Mouse (Mus musculus): ENCODE measurements around the gene Hectd3. TPM values are rescaled to one million over a fixed set of nuclear protein-coding genes. Genes with fewer than 3 reads are reported as not detected.

The Hectd3 gene
- polyA plus RNA-seq, 1 experiment from 2014 or later: 7.6 TPM

DNA sequence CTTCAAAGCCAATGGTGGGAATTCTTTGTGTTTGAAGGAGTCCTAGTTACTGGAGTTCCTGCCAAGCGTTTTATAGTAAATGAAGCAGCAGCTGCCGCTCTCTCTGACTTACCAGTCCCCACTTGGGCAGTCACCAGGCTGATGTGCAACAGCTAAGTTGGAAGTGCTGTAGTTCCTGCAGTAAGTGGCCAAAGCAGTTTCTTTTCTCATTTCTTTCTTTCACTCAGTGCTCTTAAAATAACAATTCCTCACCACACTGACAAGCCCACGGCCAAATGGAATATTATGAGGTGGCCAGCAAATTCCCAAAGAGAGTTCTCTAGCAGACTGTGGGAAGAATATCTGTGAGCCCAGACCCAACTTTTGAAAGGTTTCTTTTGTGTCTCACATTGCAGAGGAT, 11.9 kb downstream of the Hectd3 start:
- Histone ChIP-seq H3K9ac (ENCODE audit: low read depth, low read length) (no peak overlapping the region), H3K4me2 (replicated peaks; ENCODE audit: low read depth, low read length) (no peak overlapping the region), H3K4me3 (ENCODE audit: low read length) (no peak overlapping the region), H3K27me3 (ENCODE audit: control insufficient read depth, insufficient read depth, low read length) (no peaks in the 10 kb centered on the region), H3K27ac (ENCODE audit: low read depth, low read length) (no peak overlapping the region), H3K9me3 (ENCODE audit: control insufficient read depth, low read length) (no peaks in the 10 kb centered on the region), H3K36me3 (ENCODE audit: control insufficient read depth, insufficient read depth, low read length) (peaks cover 11% of the 10 kb centered on the region; the same call in 1 of the 2 replicates), H3K4me1 (ENCODE audit: control insufficient read depth, insufficient read depth, low read length) (no peaks in the 10 kb centered on the region)
- 74% methylated on average over 3 of the region's 3 CpGs for WGBS
- no peak for ATAC-seq (ENCODE audit: low FRiP score, low TSS enrichment)

DNA sequence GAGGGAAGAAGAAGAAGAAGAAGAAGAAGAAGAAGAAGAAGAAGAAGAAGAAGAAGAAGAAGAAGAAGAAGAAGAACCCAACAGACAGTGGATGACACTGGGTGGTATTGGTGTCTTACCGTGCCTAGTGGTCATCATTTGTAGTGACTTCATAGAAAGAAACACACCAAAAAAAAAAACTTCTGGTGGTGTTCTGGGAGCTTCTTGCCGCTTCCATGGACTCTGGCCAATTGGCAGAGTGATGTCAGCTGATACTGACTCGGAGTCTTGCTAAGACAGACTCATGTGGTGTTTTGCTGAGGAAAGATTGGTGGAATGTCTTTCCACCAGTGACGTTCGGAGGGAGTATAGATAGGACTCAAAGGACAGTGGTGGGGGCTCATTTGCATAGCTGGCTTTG, 15.1 kb downstream of the Hectd3 start:
- H3K4me3 ChIP-seq (ENCODE audit: low read length): no peak overlapping the region
- no peaks in the 10 kb centered on the region for H3K9me3 ChIP-seq (ENCODE audit: control insufficient read depth, low read length)
- WGBS: 93% methylated on average over 5 of the region's 5 CpGs
- no peaks in the 10 kb centered on the region for H3K36me3 ChIP-seq (ENCODE audit: control insufficient read depth, insufficient read depth, low read length)
- no peak overlapping the region for H3K4me2 ChIP-seq (replicated peaks; ENCODE audit: low read depth, low read length)
- no peak for ATAC-seq (ENCODE audit: low FRiP score, low TSS enrichment)
- H3K9ac ChIP-seq (ENCODE audit: low read depth, low read length): no peak overlapping the region
- no peaks in the 10 kb centered on the region for H3K27me3 ChIP-seq (ENCODE audit: control insufficient read depth, insufficient read depth, low read length)
- H3K4me1 ChIP-seq (ENCODE audit: control insufficient read depth, insufficient read depth, low read length): no peaks in the 10 kb centered on the region
- no peak overlapping the region for H3K27ac ChIP-seq (ENCODE audit: low read depth, low read length)

DNA sequence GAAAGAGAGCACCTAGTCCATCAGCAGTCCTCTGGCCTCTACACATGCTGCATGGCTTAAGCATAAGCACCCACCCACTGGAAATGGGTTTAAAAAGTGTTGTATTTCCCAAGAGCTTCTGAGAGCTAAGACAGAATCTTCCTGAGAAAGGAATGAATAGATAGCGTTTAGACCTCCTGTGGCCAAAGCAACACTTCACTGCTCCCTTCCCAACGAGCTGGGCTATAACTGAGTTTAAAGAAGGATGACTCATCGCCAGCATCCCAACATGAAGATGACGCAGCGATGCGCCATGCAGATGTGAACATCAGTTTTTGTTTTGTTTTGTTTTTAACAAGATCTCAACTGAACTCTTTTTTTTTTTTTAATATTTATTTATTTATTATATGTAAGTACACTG, 18.5 kb downstream of the Hectd3 start:
- Histone ChIP-seq H3K9me3 (ENCODE audit: control insufficient read depth, low read length) (no peaks in the 10 kb centered on the region), H3K4me2 (replicated peaks; ENCODE audit: low read depth, low read length) (no peak overlapping the region), H3K36me3 (ENCODE audit: control insufficient read depth, insufficient read depth, low read length) (no peaks in the 10 kb centered on the region), H3K27me3 (ENCODE audit: control insufficient read depth, insufficient read depth, low read length) (no peaks in the 10 kb centered on the region), H3K27ac (ENCODE audit: low read depth, low read length) (no peak overlapping the region), H3K4me3 (ENCODE audit: low read length) (no peak overlapping the region), H3K4me1 (ENCODE audit: control insufficient read depth, insufficient read depth, low read length) (no peaks in the 10 kb centered on the region), H3K9ac (ENCODE audit: low read depth, low read length) (no peak overlapping the region)
- ATAC-seq (ENCODE audit: low FRiP score, low TSS enrichment): no peak
- 85% methylated on average over 6 of the region's 6 CpGs for WGBS

DNA sequence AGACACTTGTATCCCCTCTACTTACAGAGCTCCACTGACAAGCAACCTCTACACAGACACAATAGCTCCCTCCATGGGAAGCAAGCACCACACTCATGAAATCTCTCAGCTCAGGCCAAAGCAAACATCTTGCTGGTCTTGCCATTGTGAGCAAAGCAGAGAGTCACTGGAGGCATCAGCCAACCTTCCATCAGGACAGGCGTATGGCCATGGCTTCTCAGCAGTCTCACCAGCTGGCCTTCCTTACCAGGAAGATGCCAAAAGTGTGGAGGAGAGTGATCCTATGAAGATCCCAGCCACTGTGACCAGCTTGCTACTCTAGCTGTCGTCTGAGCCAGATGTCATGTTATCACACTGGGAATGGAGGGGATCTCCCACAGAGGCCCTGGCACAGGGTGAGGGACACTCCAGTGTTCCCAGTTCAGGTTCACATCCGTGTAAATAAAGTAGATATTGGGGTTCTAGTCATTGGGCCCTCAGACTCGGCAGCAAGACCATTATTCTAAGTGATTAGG, 19.8 kb downstream of the Hectd3 start:
- no peak for ATAC-seq (ENCODE audit: low FRiP score, low TSS enrichment)
- peaks cover 1% of the 10 kb centered on the region; the same call in 1 of the 2 replicates for H3K4me1 ChIP-seq (ENCODE audit: control insufficient read depth, insufficient read depth, low read length)
- no peaks in the 10 kb centered on the region for H3K36me3 ChIP-seq (ENCODE audit: control insufficient read depth, insufficient read depth, low read length)
- H3K4me2 ChIP-seq (replicated peaks; ENCODE audit: low read depth, low read length): no peak overlapping the region
- no peak overlapping the region for H3K9ac ChIP-seq (ENCODE audit: low read depth, low read length)
- H3K9me3 ChIP-seq (ENCODE audit: control insufficient read depth, low read length): no peaks in the 10 kb centered on the region
- 64% methylated on average over 4 of the region's 4 CpGs for WGBS
- no peak overlapping the region for H3K4me3 ChIP-seq (ENCODE audit: low read length)
- H3K27me3 ChIP-seq (ENCODE audit: control insufficient read depth, insufficient read depth, low read length): no peaks in the 10 kb centered on the region
- H3K27ac ChIP-seq (ENCODE audit: low read depth, low read length): no peak overlapping the region

DNA sequence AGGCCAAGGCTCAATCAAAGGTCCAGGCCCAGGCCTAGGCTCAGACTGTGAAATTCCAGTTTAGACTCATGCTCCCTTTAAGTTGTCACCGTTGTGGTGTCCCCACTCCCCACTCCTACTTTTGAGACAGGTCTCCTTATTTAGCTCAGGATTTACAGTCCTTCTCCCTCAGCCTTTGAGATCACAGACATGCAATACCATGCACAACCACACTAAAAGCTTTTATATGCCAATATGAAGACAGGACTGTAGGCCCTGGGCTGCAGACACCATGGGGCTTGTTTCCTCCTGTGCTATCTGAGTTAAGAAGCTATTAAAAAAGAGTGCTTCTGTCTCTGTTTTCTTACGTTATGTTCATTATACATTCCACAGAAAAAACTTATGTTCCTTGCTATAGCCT, 22.6 kb downstream of the Hectd3 start:
- Histone ChIP-seq H3K4me3 (ENCODE audit: low read length) (no peak overlapping the region), H3K27me3 (ENCODE audit: control insufficient read depth, insufficient read depth, low read length) (no peaks in the 10 kb centered on the region), H3K4me2 (replicated peaks; ENCODE audit: low read depth, low read length) (no peak overlapping the region), H3K36me3 (ENCODE audit: control insufficient read depth, insufficient read depth, low read length) (peaks cover 7% of the 10 kb centered on the region), H3K9me3 (ENCODE audit: control insufficient read depth, low read length) (no peaks in the 10 kb centered on the region), H3K4me1 (ENCODE audit: control insufficient read depth, insufficient read depth, low read length) (peaks cover 5% of the 10 kb centered on the region; the same call in 1 of the 2 replicates), H3K9ac (ENCODE audit: low read depth, low read length) (no peak overlapping the region), H3K27ac (ENCODE audit: low read depth, low read length) (no peak overlapping the region)
- ATAC-seq (ENCODE audit: low FRiP score, low TSS enrichment): no peak
- 86% methylated on average over 2 of the region's 2 CpGs for WGBS

DNA sequence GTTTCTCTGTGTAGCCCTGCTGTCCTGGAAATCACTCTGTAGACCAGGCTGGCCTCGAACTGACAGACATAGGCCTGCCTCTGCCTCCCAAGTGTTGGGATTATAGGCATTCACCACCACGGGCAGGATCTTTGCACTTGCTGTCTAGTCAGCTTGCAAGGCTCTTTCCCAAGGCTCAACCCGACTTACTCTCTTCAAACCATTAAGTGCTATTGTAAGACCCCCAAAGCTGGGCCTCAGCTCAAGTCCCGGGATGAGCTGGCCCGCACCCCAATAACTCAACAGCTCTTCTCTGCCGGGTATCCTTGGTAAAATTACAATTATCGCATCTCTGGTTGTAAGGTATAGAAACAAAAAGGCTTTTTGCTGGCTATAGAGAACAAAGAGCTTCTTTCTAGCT, 23.2 kb downstream of the Hectd3 start:
- Histone ChIP-seq H3K4me3 (ENCODE audit: low read length) (no peak overlapping the region), H3K36me3 (ENCODE audit: control insufficient read depth, insufficient read depth, low read length) (peaks cover 13% of the 10 kb centered on the region), H3K9me3 (ENCODE audit: control insufficient read depth, low read length) (no peaks in the 10 kb centered on the region), H3K9ac (ENCODE audit: low read depth, low read length) (no peak overlapping the region), H3K27ac (ENCODE audit: low read depth, low read length) (no peak overlapping the region), H3K4me1 (ENCODE audit: control insufficient read depth, insufficient read depth, low read length) (peaks cover 5% of the 10 kb centered on the region; the same call in 1 of the 2 replicates), H3K4me2 (replicated peaks; ENCODE audit: low read depth, low read length) (no peak overlapping the region), H3K27me3 (ENCODE audit: control insufficient read depth, insufficient read depth, low read length) (no peaks in the 10 kb centered on the region)
- ATAC-seq (ENCODE audit: low FRiP score, low TSS enrichment): no peak
- WGBS: 87% methylated on average over 7 of the region's 7 CpGs

DNA sequence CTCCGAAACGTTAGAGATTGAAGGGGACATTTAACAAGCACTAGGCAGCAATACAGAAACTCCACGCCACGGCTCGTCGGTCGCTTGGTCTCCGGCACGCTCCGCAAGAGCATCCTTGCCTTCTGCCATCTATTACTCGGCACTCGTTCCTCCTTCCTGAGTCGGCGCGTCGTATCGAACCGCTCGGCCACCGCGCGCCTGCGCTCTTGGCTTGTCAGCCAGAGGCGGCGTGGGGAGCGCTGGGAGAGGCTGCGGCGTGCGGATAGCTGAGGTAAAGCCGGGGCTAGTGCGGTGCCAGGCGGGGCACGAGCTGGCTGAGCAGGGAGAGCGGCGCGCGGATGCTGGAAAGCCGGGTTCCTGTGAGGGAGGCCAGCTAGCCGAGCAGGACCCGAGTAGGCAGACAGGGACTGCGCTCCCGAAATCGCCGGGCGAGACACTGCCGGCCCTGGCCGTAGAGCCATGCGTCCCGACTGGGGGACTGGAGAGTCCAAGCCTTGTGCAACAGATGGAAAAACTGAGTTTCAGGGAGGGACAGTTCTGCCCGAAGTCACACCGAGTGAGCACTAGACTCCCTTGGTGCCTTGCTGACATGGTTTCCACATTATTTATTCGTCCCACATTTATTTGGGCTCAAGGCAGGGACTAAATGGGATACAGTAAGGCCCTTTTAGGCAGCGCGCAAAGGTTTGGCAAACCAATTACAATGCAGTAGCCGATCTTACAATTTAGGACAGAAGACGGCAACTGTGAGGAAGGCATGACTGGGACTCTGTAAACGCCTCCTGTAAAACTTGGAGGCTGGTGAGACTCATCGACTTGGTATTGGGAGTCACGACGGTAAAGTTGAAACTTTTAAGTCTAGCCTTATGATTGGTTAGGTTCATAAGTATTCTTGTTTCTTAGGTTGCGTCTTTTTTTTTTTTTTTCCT, 24.4 kb downstream of the Hectd3 start, which contains the start of gene Eif2b3:
Gene Eif2b3, plus strand, starts transcription at position 197 of the 929 bp plus-strand sequence.
- Histone ChIP-seq H3K36me3 (ENCODE audit: control insufficient read depth, insufficient read depth, low read length) (peaks cover 18% of the 10 kb centered on the region), H3K4me1 (ENCODE audit: control insufficient read depth, insufficient read depth, low read length) (peaks cover 5% of the 10 kb centered on the region; the same call in 1 of the 2 replicates), H3K9me3 (ENCODE audit: control insufficient read depth, low read length) (no peaks in the 10 kb centered on the region), H3K4me2 (replicated peaks; ENCODE audit: low read depth, low read length) (peak within 1 kb of the TSS; percentile 56), H3K27me3 (ENCODE audit: control insufficient read depth, insufficient read depth, low read length) (no peaks in the 10 kb centered on the region), H3K27ac (ENCODE audit: low read depth, low read length) (no peak within 1 kb of the TSS), H3K9ac (ENCODE audit: low read depth, low read length) (peak within 1 kb of the TSS; percentile 74), H3K4me3 (ENCODE audit: low read length) (peak within 1 kb of the TSS; percentile 85)
- under 1% methylated on average over 61 of the region's 61 CpGs for WGBS
- ATAC-seq (ENCODE audit: low FRiP score, low TSS enrichment): peak; percentile 94

DNA sequence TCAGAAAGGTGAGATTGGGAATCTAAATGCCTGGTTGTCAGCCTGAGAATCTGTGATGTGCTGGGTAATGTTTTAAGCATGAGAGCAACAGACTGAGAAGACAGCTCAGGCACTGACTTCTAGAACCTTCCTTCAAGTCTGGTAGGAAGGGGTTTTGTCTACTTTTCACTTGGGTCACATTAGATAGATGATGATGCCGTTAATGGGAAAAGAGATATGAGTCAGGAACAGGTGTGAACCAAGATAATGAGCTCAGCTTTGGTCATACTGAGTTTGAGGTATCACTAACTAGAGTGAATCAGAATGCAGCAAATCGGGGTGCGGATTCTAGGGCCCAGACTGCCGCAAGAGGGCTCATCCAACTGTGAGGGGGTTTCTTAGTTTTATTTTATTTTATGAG, 28.4 kb downstream of the Hectd3 start:
- Histone ChIP-seq H3K27me3 (ENCODE audit: control insufficient read depth, insufficient read depth, low read length) (no peaks in the 10 kb centered on the region), H3K4me3 (ENCODE audit: low read length) (no peak overlapping the region), H3K9ac (ENCODE audit: low read depth, low read length) (no peak overlapping the region), H3K4me1 (ENCODE audit: control insufficient read depth, insufficient read depth, low read length) (peaks cover 5% of the 10 kb centered on the region; the same call in 1 of the 2 replicates), H3K27ac (ENCODE audit: low read depth, low read length) (no peak overlapping the region), H3K36me3 (ENCODE audit: control insufficient read depth, insufficient read depth, low read length) (peaks cover 24% of the 10 kb centered on the region), H3K9me3 (ENCODE audit: control insufficient read depth, low read length) (no peaks in the 10 kb centered on the region), H3K4me2 (replicated peaks; ENCODE audit: low read depth, low read length) (no peak overlapping the region)
- WGBS: 97% methylated on average over 4 of the region's 4 CpGs
- ATAC-seq (ENCODE audit: low FRiP score, low TSS enrichment): no peak

DNA sequence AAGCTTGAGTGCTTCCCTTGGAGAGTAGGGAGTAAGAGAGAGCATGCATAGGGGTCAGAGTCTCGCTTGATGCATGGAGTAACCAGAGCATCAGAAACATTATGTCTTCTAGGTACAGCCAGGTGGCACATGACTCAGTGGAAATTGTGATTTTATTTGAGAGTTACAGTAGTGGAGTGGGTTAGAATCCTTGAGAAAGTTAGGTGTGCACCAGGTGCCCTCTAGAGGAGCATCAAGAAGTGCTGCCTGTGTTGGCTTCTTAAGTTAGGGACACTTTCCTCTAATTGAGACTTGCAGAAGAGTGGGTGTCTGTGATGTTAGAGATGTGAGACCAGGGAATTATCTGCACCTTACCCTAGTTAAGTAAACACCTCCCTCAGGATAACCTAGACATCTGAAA, 36.0 kb downstream of the Hectd3 start:
- Histone ChIP-seq H3K36me3 (ENCODE audit: control insufficient read depth, insufficient read depth, low read length) (peaks cover 28% of the 10 kb centered on the region), H3K4me2 (replicated peaks; ENCODE audit: low read depth, low read length) (no peak overlapping the region), H3K4me3 (ENCODE audit: low read length) (no peak overlapping the region), H3K27ac (ENCODE audit: low read depth, low read length) (no peak overlapping the region), H3K27me3 (ENCODE audit: control insufficient read depth, insufficient read depth, low read length) (no peaks in the 10 kb centered on the region), H3K4me1 (ENCODE audit: control insufficient read depth, insufficient read depth, low read length) (no peaks in the 10 kb centered on the region), H3K9me3 (ENCODE audit: control insufficient read depth, low read length) (no peaks in the 10 kb centered on the region), H3K9ac (ENCODE audit: low read depth, low read length) (no peak overlapping the region)
- 88% methylated on average over 1 of the region's 1 CpGs for WGBS
- ATAC-seq (ENCODE audit: low FRiP score, low TSS enrichment): no peak

All from kidney, embryonic 14.5 days (tissue).